Mouse (Mus musculus) olfactory bulb, adult 2 months (tissue): ENCODE results near the gene Dnali1. TPM values are rescaled to one million over a fixed set of nuclear protein-coding genes. Genes with fewer than 3 reads are reported as not detected.

Experiments
- H3K27ac ChIP-seq: fragments of 200-500 bp; 2 replicates; pipeline ENCODE4 v1.5.1; 2012; ENCODE audit warnings: low read depth, low read length; ENCODE audit not compliant: insufficient read depth
- H3K4me1 ChIP-seq: fragments of 200-500 bp; 2 replicates; pipeline ENCODE4 v1.6.1; 2012; ENCODE audit warnings: low read length; ENCODE audit not compliant: control insufficient read depth, insufficient read depth
- H3K4me3 ChIP-seq: fragments of 200-500 bp; 2 replicates; pipeline ENCODE4 v1.5.1; 2012; ENCODE audit warnings: mild to moderate bottlenecking, low read depth, low read length, moderate library complexity; ENCODE audit not compliant: insufficient read depth
- CTCF ChIP-seq: fragments of 200-500 bp; IDR thresholded peaks from 2 replicates; pipeline ENCODE4 v1.5.1; 2012; ENCODE audit warnings: low read depth, mild to moderate bottlenecking, low read length, moderate library complexity; ENCODE audit not compliant: insufficient read depth
- POLR2A ChIP-seq: fragments of 200-500 bp; IDR thresholded peaks from 2 replicates; pipeline ENCODE4 v1.6.1; 2012; ENCODE audit warnings: mild to moderate bottlenecking, low read depth, low read length, moderate library complexity; ENCODE audit not compliant: insufficient read depth
- WGBS: fragments of 180-500 bp; shearing (Covaris S2); methylation state at CpG from one replicate; pipeline ENCODE4 v1.1.7; 2018; 5-methylcytosine and 5-hydroxymethylcytosine counted together
- polyA plus RNA-seq: library from polyadenylated mRNA; stranded (reverse); fragments of >200 nt; gene quantifications from 2 replicates; pipeline ENCODE4 v1.2.4, GENCODE M21; 2012; ENCODE audit warnings: low replicate concordance; ENCODE audit not compliant: missing spikeins, insufficient read depth, insufficient read length

Gene Dnali1
- polyA plus RNA-seq, 1 experiment: not detected

- 86% methylated on average over 10 of the region's 10 CpGs for WGBS
- TF ChIP-seq POLR2A: no peak
- no peak for TF ChIP-seq CTCF
- no peaks in the 10 kb centered on the region for H3K4me1 ChIP-seq
Measured at GRCm38 (mm10) chr4:125015806-125016635, 49.5 kb downstream of the Dnali1 start, which contains the start of gene Gnl2. TSS of gene Gnl2 (plus strand) at chr4:125016585.

GRCm38 (mm10) chr4:125008712-125009111 is 56.8 kb downstream of the Dnali1 start:
- no peak overlapping the region for H3K27ac ChIP-seq
- H3K4me1 ChIP-seq: no peaks in the 10 kb centered on the region
- whole genome bisulfite sequencing: 63% methylated on average over 8 of the region's 8 CpGs
- H3K4me3 ChIP-seq: no peak overlapping the region
- TF ChIP-seq CTCF (no peak), POLR2A (no peak)

More at GRCm38 (mm10) chr4:125015806-125016635, 49.5 kb downstream of the Dnali1 start, which contains the start of gene Gnl2:
- H3K4me3 ChIP-seq: no peak within 1 kb of the TSS
- H3K27ac ChIP-seq: no peak within 1 kb of the TSS

- Histone ChIP-seq H3K27ac (no peak overlapping the region), H3K4me1 (no peaks in the 10 kb centered on the region), H3K4me3 (no peak overlapping the region)
- 34% methylated on average over 6 of the region's 6 CpGs for WGBS
- TF ChIP-seq CTCF: no peak
Measured at GRCm38 (mm10) chr4:125008220-125008619, 57.3 kb downstream of the Dnali1 start.

- H3K4me3 ChIP-seq: no peak overlapping the region
- no peak overlapping the region for H3K27ac ChIP-seq
- TF ChIP-seq CTCF: no peak
- no peak for TF ChIP-seq POLR2A
- 66% methylated on average over 15 of the region's 15 CpGs for WGBS
- H3K4me1 ChIP-seq: no peaks in the 10 kb centered on the region
Measured at GRCm38 (mm10) chr4:125007460-125007859, 58.0 kb downstream of the Dnali1 start.

Other genes starting within 250 kb of the Dnali1 start
- gene Yrdc, start 215.0 kb downstream of the Dnali1 start, polyA plus RNA-seq: not detected in 2 replicates
- not detected in 2 replicates for gene 1110065P20Rik, start 214.5 kb downstream of the Dnali1 start, polyA plus RNA-seq
- not detected in 2 replicates for gene Maneal, start 203.5 kb downstream of the Dnali1 start, polyA plus RNA-seq
- not detected in 2 replicates for gene Epha10, start 184.8 kb downstream of the Dnali1 start, polyA plus RNA-seq
- not detected in 2 replicates for gene 9930104L06Rik, start 128.7 kb downstream of the Dnali1 start, polyA plus RNA-seq
- not detected in 2 replicates for gene Cdca8, start 126.4 kb downstream of the Dnali1 start, polyA plus RNA-seq
- gene Rspo1, start 79.3 kb downstream of the Dnali1 start, polyA plus RNA-seq: not detected in 2 replicates
- gene Gnl2, start 49.1 kb downstream of the Dnali1 start, polyA plus RNA-seq: not detected in 2 replicates
- not detected in 2 replicates for gene Snip1, start 969 bp upstream of the Dnali1 start, polyA plus RNA-seq
- not detected in 2 replicates for gene Meaf6, start 19.4 kb upstream of the Dnali1 start, polyA plus RNA-seq
- gene Zc3h12a, start 62.1 kb upstream of the Dnali1 start, polyA plus RNA-seq: not detected in 2 replicates